Mouse (Mus musculus): ENCODE measurements around the gene Samm50. TPM values are rescaled to one million over a fixed set of nuclear protein-coding genes. Genes with fewer than 3 reads are reported as not detected.

The Samm50 gene
- polyA plus RNA-seq, 1 experiment from 2014 or later: 84.9 TPM

GRCm38 (mm10) chr15:84171166-84171565 is 20.9 kb upstream of the Samm50 start:
- WGBS: 86% methylated on average over 7 of the region's 7 CpGs
- Histone ChIP-seq H3K27me3 (ENCODE audit: control insufficient read depth, insufficient read depth, low read length) (no peaks in the 10 kb centered on the region), H3K4me1 (ENCODE audit: control insufficient read depth, insufficient read depth, low read length) (0 out of 2 replicates have a peak, but pooled peaks cover 3% of the 10 kb centered on the region), H3K36me3 (ENCODE audit: control insufficient read depth, insufficient read depth, low read length) (no peaks in the 10 kb centered on the region), H3K9ac (ENCODE audit: low read length) (no peak overlapping the region), H3K4me2 (ENCODE audit: low read depth) (no peak overlapping the region), H3K9me3 (ENCODE audit: control insufficient read depth, low read length) (no peaks in the 10 kb centered on the region), H3K4me3 (ENCODE audit: low read depth, low read length) (no peak overlapping the region), H3K27ac (ENCODE audit: low read depth, low read length) (no peak overlapping the region)
- no peak for ATAC-seq (ENCODE audit: insufficient read depth, low FRiP score, low TSS enrichment)
- DNase-seq (ENCODE audit: low spot score): no peak

DNA sequence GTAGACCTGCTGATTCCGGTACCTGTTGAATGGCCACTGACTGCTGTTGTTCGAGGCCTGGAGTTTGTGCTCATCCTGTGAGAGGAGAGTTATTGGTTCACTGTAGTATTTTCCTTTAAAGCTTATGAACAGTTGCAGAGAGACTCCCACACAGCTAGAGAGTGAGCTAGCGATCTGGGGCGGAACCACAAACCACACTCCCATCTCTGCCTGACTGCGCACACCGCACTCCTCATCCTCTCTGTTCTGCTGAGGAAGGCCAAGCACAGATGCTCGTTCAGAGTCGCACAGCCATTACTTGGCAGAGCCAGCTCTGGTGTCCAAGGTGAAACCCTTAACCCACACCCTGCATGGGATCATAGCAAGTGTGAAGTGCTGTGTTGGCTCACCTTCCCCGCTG is 13.3 kb upstream of the Samm50 start:
- WGBS: 93% methylated on average over 9 of the region's 9 CpGs
- Histone ChIP-seq H3K9ac (ENCODE audit: low read length) (no peak overlapping the region), H3K27ac (ENCODE audit: low read depth, low read length) (no peak overlapping the region), H3K9me3 (ENCODE audit: control insufficient read depth, low read length) (no peaks in the 10 kb centered on the region), H3K4me2 (ENCODE audit: low read depth) (no peak overlapping the region), H3K27me3 (ENCODE audit: control insufficient read depth, insufficient read depth, low read length) (no peaks in the 10 kb centered on the region), H3K36me3 (ENCODE audit: control insufficient read depth, insufficient read depth, low read length) (no peaks in the 10 kb centered on the region), H3K4me1 (ENCODE audit: control insufficient read depth, insufficient read depth, low read length) (no peaks in the 10 kb centered on the region), H3K4me3 (ENCODE audit: low read depth, low read length) (no peak overlapping the region)
- DNase-seq (ENCODE audit: low spot score) (no peak), ATAC-seq (ENCODE audit: insufficient read depth, low FRiP score, low TSS enrichment) (no peak)

DNA sequence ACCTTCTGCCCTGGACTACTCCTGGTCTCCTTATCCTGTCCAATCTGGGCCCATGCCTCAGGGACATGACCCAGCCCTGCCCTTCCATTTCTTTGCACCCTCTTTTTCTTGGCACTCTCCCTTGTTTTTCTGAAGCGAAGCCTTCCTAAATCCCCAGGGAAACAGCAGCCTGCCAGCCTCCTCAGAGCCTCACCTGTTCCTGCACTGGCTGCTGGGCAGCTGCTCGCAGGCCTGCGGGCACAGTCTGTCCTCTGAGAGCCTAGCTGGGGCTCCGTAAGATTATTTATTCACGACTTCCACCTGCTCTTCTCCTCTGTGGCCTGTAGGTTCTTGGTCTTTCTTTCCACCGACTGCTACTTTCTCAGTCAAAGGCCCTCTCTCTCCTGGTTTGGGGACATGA is 10.0 kb upstream of the Samm50 start:
- ATAC-seq (ENCODE audit: insufficient read depth, low FRiP score, low TSS enrichment): no peak
- no peaks in the 10 kb centered on the region for H3K27me3 ChIP-seq (ENCODE audit: control insufficient read depth, insufficient read depth, low read length)
- H3K4me2 ChIP-seq (ENCODE audit: low read depth): no peak overlapping the region
- 67% methylated on average over 6 of the region's 6 CpGs for WGBS
- no peaks in the 10 kb centered on the region for H3K36me3 ChIP-seq (ENCODE audit: control insufficient read depth, insufficient read depth, low read length)
- H3K9ac ChIP-seq (ENCODE audit: low read length): no peak overlapping the region
- DNase-seq (ENCODE audit: low spot score): no peak
- no peaks in the 10 kb centered on the region for H3K9me3 ChIP-seq (ENCODE audit: control insufficient read depth, low read length)
- H3K4me3 ChIP-seq (ENCODE audit: low read depth, low read length): no peak overlapping the region
- no peak overlapping the region for H3K27ac ChIP-seq (ENCODE audit: low read depth, low read length)
- no peaks in the 10 kb centered on the region for H3K4me1 ChIP-seq (ENCODE audit: control insufficient read depth, insufficient read depth, low read length)

DNA sequence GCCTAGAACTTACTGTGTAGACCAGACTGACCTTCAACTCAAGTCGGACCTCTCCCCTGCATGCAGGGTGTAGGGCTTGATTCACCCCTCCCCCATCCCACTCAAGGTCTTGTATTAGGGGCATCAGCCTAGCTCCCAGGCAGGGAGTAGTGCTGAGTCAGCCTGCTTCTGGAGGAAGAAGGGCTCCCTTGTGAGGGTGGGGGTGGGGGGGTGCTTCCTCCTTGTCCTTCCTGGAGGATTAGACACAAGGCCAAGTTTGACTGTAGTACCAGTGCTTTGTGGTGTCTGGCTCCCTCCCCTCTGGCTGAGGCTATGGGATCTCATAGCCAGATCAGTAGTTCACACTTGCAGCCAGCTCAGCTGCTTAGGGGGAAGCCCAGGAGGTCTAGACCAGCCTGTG is 8.1 kb upstream of the Samm50 start:
- Histone ChIP-seq H3K4me2 (ENCODE audit: low read depth) (no peak overlapping the region), H3K27me3 (ENCODE audit: control insufficient read depth, insufficient read depth, low read length) (no peaks in the 10 kb centered on the region), H3K4me1 (ENCODE audit: control insufficient read depth, insufficient read depth, low read length) (no peaks in the 10 kb centered on the region), H3K9ac (ENCODE audit: low read length) (no peak overlapping the region), H3K9me3 (ENCODE audit: control insufficient read depth, low read length) (no peaks in the 10 kb centered on the region), H3K27ac (ENCODE audit: low read depth, low read length) (no peak overlapping the region), H3K4me3 (ENCODE audit: low read depth, low read length) (no peak overlapping the region), H3K36me3 (ENCODE audit: control insufficient read depth, insufficient read depth, low read length) (no peaks in the 10 kb centered on the region)
- no peak for ATAC-seq (ENCODE audit: insufficient read depth, low FRiP score, low TSS enrichment)
- no peak for DNase-seq (ENCODE audit: low spot score)
- WGBS: 35% methylated on average over 1 of the region's 1 CpGs

DNA sequence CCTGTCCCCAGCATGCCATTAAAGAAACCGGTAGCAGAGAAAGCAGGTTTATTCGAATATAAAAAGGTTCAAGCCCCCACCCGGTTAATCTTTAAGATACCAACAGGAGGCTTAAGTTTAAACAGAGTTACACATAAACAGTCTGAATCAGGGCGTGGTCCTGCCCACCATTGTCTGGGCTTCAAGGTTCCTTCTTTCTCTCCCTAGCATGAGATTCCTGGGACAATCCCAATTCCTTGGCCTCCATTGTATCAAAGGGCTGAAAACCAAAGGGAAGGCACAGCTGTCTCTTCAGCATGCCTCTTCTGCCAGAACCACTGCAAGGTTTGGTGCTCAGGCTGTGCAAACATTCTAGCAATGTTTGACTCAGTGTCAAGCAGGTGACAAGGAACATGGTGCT is 5.8 kb upstream of the Samm50 start:
- H3K4me1 ChIP-seq (ENCODE audit: control insufficient read depth, insufficient read depth, low read length): no peaks in the 10 kb centered on the region
- ATAC-seq (ENCODE audit: insufficient read depth, low FRiP score, low TSS enrichment) (no peak), DNase-seq (ENCODE audit: low spot score) (no peak)
- H3K4me2 ChIP-seq (ENCODE audit: low read depth): no peak overlapping the region
- no peak overlapping the region for H3K4me3 ChIP-seq (ENCODE audit: low read depth, low read length)
- WGBS: 67% methylated on average over 4 of the region's 4 CpGs
- no peaks in the 10 kb centered on the region for H3K9me3 ChIP-seq (ENCODE audit: control insufficient read depth, low read length)
- H3K27ac ChIP-seq (ENCODE audit: low read depth, low read length): no peak overlapping the region
- no peak overlapping the region for H3K9ac ChIP-seq (ENCODE audit: low read length)
- no peaks in the 10 kb centered on the region for H3K27me3 ChIP-seq (ENCODE audit: control insufficient read depth, insufficient read depth, low read length)
- H3K36me3 ChIP-seq (ENCODE audit: control insufficient read depth, insufficient read depth, low read length): no peaks in the 10 kb centered on the region

DNA sequence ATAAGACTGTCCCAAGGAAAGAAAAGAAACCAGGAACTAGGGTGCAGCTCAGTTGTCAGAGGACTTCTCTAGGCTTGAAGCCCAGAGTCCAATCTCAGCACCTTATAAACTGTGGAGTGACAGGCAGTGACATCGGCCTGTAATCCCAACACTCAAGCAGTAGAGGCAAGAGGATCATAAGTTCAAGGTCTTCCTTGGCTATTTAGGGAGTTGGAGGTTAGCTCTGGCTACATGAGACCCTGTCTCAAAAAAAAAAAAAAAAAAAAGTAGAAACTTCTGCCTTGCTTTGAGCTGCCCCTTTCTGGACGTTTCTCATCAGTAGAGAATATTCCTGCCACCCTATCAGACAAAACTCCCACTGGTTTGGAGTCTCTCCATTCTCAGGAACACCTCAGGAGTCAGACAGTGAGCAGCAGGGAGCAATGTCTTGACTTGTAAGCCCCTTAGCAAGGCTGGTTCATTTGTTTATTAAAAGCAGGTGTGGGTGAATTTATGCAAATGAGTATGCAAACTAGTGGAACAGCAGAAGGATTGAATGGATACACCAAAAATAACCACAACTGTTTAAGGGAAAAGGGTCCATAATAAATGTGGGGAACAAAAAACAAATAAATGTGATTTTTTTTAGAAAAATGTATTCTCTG is 3.0 kb upstream of the Samm50 start:
- 55% methylated on average over 2 of the region's 2 CpGs for WGBS
- Histone ChIP-seq H3K36me3 (ENCODE audit: control insufficient read depth, insufficient read depth, low read length) (no peaks in the 10 kb centered on the region), H3K9ac (ENCODE audit: low read length) (no peak overlapping the region), H3K9me3 (ENCODE audit: control insufficient read depth, low read length) (no peaks in the 10 kb centered on the region), H3K27me3 (ENCODE audit: control insufficient read depth, insufficient read depth, low read length) (no peaks in the 10 kb centered on the region), H3K4me3 (ENCODE audit: low read depth, low read length) (no peak overlapping the region), H3K4me2 (ENCODE audit: low read depth) (no peak overlapping the region), H3K27ac (ENCODE audit: low read depth, low read length) (no peak overlapping the region), H3K4me1 (ENCODE audit: control insufficient read depth, insufficient read depth, low read length) (no peaks in the 10 kb centered on the region)
- no peak for ATAC-seq (ENCODE audit: insufficient read depth, low FRiP score, low TSS enrichment)
- DNase-seq (ENCODE audit: low spot score): no peak

DNA sequence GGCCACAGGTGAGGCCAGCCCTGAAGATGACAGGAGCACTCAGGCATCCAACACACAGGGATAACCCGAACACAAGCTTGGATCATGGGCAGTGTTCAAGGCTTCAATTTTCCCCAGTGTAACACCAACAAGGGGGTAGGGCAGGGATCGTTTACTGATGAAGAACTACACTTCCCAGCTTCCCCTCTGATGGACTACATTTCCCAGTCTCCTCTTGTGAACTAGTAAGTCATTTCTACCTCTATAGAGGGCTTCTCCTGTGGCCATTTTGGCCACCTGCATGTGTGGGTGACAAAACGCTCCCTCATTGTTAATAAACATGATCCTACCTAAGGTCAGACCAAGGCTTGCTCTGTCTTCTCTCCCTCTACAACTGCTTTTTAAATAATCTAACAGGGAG is 2.2 kb upstream of the Samm50 start:
- Histone ChIP-seq H3K27me3 (ENCODE audit: control insufficient read depth, insufficient read depth, low read length) (no peaks in the 10 kb centered on the region), H3K4me2 (ENCODE audit: low read depth) (no peak overlapping the region), H3K4me1 (ENCODE audit: control insufficient read depth, insufficient read depth, low read length) (no peaks in the 10 kb centered on the region), H3K36me3 (ENCODE audit: control insufficient read depth, insufficient read depth, low read length) (no peaks in the 10 kb centered on the region), H3K9ac (ENCODE audit: low read length) (no peak overlapping the region), H3K4me3 (ENCODE audit: low read depth, low read length) (no peak overlapping the region), H3K9me3 (ENCODE audit: control insufficient read depth, low read length) (no peaks in the 10 kb centered on the region), H3K27ac (ENCODE audit: low read depth, low read length) (no peak overlapping the region)
- WGBS: 44% methylated on average over 3 of the region's 3 CpGs
- DNase-seq (ENCODE audit: low spot score) (no peak), ATAC-seq (ENCODE audit: insufficient read depth, low FRiP score, low TSS enrichment) (no peak)

DNA sequence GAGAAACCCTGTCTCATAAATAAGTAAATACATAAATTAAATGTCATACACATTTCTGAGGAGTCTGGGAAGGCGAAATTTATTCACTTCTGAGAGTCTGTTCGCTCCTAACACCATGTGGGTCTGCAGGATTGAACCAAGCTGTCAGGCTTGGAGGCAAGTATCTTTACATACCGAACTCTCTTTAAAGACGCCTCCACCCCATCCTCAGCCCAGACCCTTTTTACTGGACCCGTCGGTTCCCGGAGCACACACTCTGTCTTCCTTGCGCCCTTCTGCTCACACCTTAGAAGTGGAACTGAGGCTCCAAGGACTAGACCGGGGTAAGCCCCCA is 350 bp upstream of the Samm50 start:
- H3K36me3 ChIP-seq (ENCODE audit: control insufficient read depth, insufficient read depth, low read length): peaks cover 2% of the 10 kb centered on the region
- DNase-seq (ENCODE audit: low spot score) (no peak), ATAC-seq (ENCODE audit: insufficient read depth, low FRiP score, low TSS enrichment) (no peak)
- H3K4me2 ChIP-seq (ENCODE audit: low read depth): peak overlapping the region; percentile 78
- peak overlapping the region; percentile 68; the same call in 1 of the 2 replicates for H3K27ac ChIP-seq (ENCODE audit: low read depth, low read length)
- H3K4me1 ChIP-seq (ENCODE audit: control insufficient read depth, insufficient read depth, low read length): no peaks in the 10 kb centered on the region
- H3K4me3 ChIP-seq (ENCODE audit: low read depth, low read length): peak overlapping the region; percentile 95
- H3K9me3 ChIP-seq (ENCODE audit: control insufficient read depth, low read length): no peaks in the 10 kb centered on the region
- H3K27me3 ChIP-seq (ENCODE audit: control insufficient read depth, insufficient read depth, low read length): no peaks in the 10 kb centered on the region
- peak overlapping the region; percentile 92 for H3K9ac ChIP-seq (ENCODE audit: low read length)
- whole genome bisulfite sequencing: 3% methylated on average over 9 of the region's 9 CpGs

DNA sequence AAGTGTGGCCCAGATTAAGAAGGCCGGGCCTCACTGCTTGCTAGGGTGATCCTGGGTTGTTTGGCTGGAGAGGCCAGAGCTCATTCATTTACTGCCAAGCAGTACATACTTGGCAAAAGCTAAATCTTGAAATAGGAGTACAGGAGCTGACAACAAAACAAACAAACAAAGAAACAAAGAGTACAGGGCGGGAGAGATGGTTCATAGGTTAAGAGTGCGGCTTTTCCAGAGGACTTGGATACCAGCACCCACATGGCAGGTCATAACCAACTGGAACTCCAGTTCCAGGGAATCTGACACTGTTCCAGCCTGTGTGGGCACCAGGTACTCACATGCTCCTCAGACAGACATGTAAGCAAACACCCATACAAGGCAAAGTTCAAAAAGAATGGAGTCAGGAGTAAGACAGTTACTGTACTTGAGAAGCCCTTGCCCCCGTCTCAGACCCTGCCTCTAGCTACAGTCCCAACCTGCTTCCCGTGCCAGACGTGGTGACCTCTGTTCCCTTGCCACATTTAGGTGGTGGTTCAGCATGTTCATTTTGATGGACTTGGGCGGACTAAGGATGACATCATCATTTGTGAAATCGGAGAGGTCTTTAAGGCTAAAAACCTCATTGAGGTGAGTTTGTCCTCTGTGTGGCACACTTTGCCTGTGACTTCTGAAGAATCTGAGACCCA is 4.6 kb downstream of the Samm50 start:
- no peak overlapping the region for H3K27ac ChIP-seq (ENCODE audit: low read depth, low read length)
- H3K36me3 ChIP-seq (ENCODE audit: control insufficient read depth, insufficient read depth, low read length): peaks cover 24% of the 10 kb centered on the region
- WGBS: 90% methylated on average over 8 of the region's 8 CpGs
- H3K4me2 ChIP-seq (ENCODE audit: low read depth): no peak overlapping the region
- H3K4me3 ChIP-seq (ENCODE audit: low read depth, low read length): no peak overlapping the region
- no peaks in the 10 kb centered on the region for H3K27me3 ChIP-seq (ENCODE audit: control insufficient read depth, insufficient read depth, low read length)
- no peak overlapping the region for H3K9ac ChIP-seq (ENCODE audit: low read length)
- ATAC-seq (ENCODE audit: insufficient read depth, low FRiP score, low TSS enrichment) (no peak), DNase-seq (ENCODE audit: low spot score) (no peak)
- no peaks in the 10 kb centered on the region for H3K9me3 ChIP-seq (ENCODE audit: control insufficient read depth, low read length)
- H3K4me1 ChIP-seq (ENCODE audit: control insufficient read depth, insufficient read depth, low read length): no peaks in the 10 kb centered on the region
